Mouse (Mus musculus) hindbrain, embryonic 12.5 days (tissue): Measurements from ENCODE around the gene Itga11. TPM values are rescaled to one million over a fixed set of nuclear protein-coding genes. Genes with fewer than 3 reads are reported as not detected.
A peak's percentile ranks its signal among the peaks of the same experiment; 100 is the strongest.
"Not testable (repeated sequence)": the region's sequence is repeated elsewhere in the genome, so short reads cannot be mapped to it uniquely, and the experiment has no call there.

Experiments used
- ATAC-seq: fragments of 200-750 bp; cut with Nextera tagmentation; 2 replicates; pipeline ENCODE4 v1.8.0; 2017; ENCODE audit warnings: moderate TSS enrichment; ENCODE audit not compliant: low FRiP score
- H3K27ac ChIP-seq: fragments of 300-500 bp; sonication (generic); 2 replicates; pipeline ENCODE4 v1.5.1; 2016; ENCODE audit warnings: mild to moderate bottlenecking
- H3K27me3 ChIP-seq: fragments of 300-500 bp; sonication (generic); 2 replicates; pipeline ENCODE4 v1.6.1; 2016; ENCODE audit warnings: mild to moderate bottlenecking
- H3K36me3 ChIP-seq: fragments of 300-500 bp; sonication (generic); 2 replicates; pipeline ENCODE4 v1.6.1; 2016; ENCODE audit warnings: mild to moderate bottlenecking
- H3K4me1 ChIP-seq: fragments of 300-500 bp; sonication (generic); 2 replicates; pipeline ENCODE4 v1.6.1; 2016
- H3K4me2 ChIP-seq: fragments of 300-500 bp; sonication (generic); replicated peaks from 2 replicates; pipeline ENCODE4 v1.6.1; 2016; ENCODE audit warnings: mild to moderate bottlenecking
- H3K4me3 ChIP-seq: fragments of 300-500 bp; sonication (generic); 2 replicates; pipeline ENCODE4 v1.5.1; 2016; ENCODE audit warnings: mild to moderate bottlenecking
- H3K9ac ChIP-seq: fragments of 300-500 bp; sonication (generic); 2 replicates; pipeline ENCODE4 v1.6.1; 2016; ENCODE audit warnings: mild to moderate bottlenecking, moderate library complexity
- H3K9me3 ChIP-seq: fragments of 300-500 bp; sonication (generic); replicated peaks from 2 replicates; pipeline ENCODE4 v1.6.1; 2016; ENCODE audit warnings: mild to moderate bottlenecking
- WGBS: fragments of 180-500 bp; shearing (Covaris S2); methylation state at CpG from one replicate; pipeline ENCODE4 v1.1.7; 2016; 5-methylcytosine and 5-hydroxymethylcytosine counted together
- polyA plus RNA-seq: library from polyadenylated mRNA; unstranded; fragments of >200 nt; fragmentation: Nextera tagmentation; extraction: Ambion mirVana; gene quantifications from 2 replicates; pipeline ENCODE4 v1.2.1, GENCODE M21; 2016

The Itga11 gene
- polyA plus RNA-seq, 1 experiment from 2014 or later, result 4.6 TPM

- Histone ChIP-seq H3K9me3 (no peaks in the 10 kb centered on the region), H3K27me3 (no peaks in the 10 kb centered on the region), H3K9ac (peak overlapping the region; percentile 95), H3K4me1 (peaks cover 30% of the 10 kb centered on the region), H3K4me3 (peak overlapping the region; percentile 99), H3K4me2 (peak overlapping the region; percentile 72), H3K36me3 (no peaks in the 10 kb centered on the region), H3K27ac (peak overlapping the region; percentile 97)
- WGBS, result 14% methylated on average over 14 of the region's 14 CpGs
- no peak for ATAC-seq
Observed at GRCm38 (mm10) chr9:62812216-62813049, 134.8 kb downstream of the Itga11 start.

- Histone ChIP-seq H3K36me3 (no peaks in the 10 kb centered on the region), H3K9me3 (no peaks in the 10 kb centered on the region), H3K4me3 (no peak overlapping the region), H3K9ac (no peak overlapping the region), H3K27me3 (no peaks in the 10 kb centered on the region), H3K27ac (no peak overlapping the region), H3K4me1 (peaks cover 13% of the 10 kb centered on the region), H3K4me2 (no peak overlapping the region)
- no peak for ATAC-seq
- WGBS, result 92% methylated on average over 2 of the region's 2 CpGs
Observed at GRCm38 (mm10) chr9:62814751-62815150, 137.1 kb downstream of the Itga11 start.

DNA sequence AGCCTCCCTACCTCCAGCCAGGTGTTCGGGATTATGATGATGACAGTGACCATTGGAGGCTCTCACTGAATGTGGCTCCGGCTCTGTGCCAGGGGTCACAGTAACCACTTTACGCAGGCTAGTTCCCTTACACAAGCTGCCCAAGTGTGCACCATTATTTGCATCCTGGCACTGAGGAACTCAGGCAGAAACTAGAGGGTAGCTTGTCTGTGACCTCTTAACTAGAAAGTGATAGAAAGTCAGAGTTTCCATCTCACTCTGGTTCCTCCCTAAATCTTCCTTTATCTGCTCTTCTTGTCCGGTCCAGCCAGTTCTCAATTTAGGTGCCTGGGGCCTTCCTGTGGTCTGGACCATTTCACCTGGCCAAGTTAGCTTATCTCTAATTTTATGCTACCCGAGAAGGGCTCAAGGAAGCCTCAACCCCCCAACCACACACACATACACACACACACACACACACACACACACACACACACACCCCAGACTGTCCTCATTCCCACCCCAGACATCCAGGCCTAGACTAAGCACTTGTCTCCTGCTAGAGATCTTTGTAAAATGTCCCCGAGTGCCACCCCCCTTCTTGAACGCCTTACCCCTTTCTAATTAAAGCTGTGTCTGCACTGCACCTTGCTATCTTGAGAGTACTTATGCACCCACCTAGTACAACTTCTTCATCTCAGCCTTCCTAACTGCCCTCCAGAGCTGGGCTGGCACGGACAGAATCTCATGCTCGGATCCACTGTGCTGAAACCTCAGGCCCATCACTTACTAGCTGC, 138.9 kb downstream of the Itga11 start:
- ATAC-seq, result no peak
- no peaks in the 10 kb centered on the region for H3K36me3 ChIP-seq
- H3K9ac ChIP-seq, result no peak overlapping the region
- H3K4me3 ChIP-seq, result no peak overlapping the region
- 88% methylated on average over 9 of the region's 9 CpGs for WGBS
- H3K9me3 ChIP-seq, result no peaks in the 10 kb centered on the region
- H3K4me2 ChIP-seq, result no peak overlapping the region
- H3K27ac ChIP-seq, result no peak overlapping the region
- peaks cover 8% of the 10 kb centered on the region for H3K4me1 ChIP-seq
- no peaks in the 10 kb centered on the region for H3K27me3 ChIP-seq

DNA sequence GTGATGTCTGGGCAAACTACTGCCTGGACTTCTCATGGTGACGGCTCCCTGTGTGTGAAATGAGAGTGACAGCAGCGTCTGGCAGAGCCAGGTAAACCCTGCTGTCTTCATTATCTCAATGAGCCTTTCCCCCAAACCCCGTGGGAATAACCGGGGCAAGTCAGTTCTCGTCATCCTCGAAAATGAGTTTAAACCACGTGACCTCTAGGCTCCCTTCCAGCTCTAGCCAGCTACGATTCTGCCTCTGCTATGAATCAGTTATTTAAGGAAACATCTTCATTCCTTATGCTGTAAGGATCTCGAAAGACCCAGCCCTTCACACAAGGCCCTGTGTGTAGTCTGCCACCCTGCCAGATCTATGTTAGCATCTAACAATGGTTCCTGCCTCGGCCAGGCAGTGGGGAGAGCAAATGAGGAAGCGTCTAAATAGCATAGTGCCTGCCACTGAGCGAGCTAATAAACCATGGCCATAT, 139.5 kb downstream of the Itga11 start:
- Histone ChIP-seq H3K9ac (no peak overlapping the region), H3K4me1 (peaks cover 6% of the 10 kb centered on the region), H3K4me3 (no peak overlapping the region), H3K27me3 (no peaks in the 10 kb centered on the region), H3K36me3 (no peaks in the 10 kb centered on the region), H3K9me3 (no peaks in the 10 kb centered on the region), H3K4me2 (no peak overlapping the region), H3K27ac (no peak overlapping the region)
- ATAC-seq, result no peak
- 68% methylated on average over 12 of the region's 12 CpGs for WGBS

DNA sequence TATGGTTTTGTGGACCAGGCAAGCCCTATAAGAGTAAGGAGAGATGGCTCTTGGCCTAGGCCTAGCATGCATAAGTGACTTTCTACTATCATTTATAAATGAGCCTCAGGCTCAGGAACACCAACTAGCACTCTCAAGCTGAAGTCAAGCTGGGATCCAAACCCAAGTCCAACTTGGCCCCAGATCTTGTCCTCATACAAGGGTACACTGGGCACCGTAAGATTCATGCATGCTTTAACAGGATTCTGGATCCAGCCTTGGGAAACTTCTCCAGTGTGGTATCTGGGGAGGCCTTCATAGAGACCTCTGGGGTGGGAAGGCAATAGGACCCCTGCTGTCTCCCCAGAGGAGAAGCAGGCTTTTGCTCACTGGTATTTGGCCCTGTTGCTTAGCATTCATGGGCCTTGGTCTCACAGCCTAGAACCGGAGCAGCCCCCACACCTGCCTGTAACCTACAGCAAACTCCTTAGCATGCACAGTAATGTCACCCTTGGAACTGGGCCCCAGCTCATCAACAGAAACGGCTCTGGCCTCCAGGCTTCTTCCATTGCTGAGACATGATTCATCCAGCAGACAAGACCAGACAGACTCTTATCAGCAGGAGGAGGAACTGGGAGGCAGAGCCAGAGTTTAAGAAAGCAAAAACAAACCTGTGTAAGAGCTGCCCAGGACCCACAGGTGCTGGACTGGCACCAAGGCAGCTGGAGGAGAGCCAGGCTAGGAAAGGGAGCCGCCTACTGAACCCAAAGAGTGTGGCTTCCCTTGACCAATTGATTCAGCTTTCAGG, 140.4 kb downstream of the Itga11 start:
- Histone ChIP-seq H3K9ac (no peak overlapping the region), H3K4me3 (no peak overlapping the region), H3K36me3 (no peaks in the 10 kb centered on the region), H3K27me3 (no peaks in the 10 kb centered on the region), H3K27ac (no peak overlapping the region), H3K9me3 (no peaks in the 10 kb centered on the region), H3K4me1 (no peaks in the 10 kb centered on the region), H3K4me2 (no peak overlapping the region)
- 75% methylated on average over 4 of the region's 4 CpGs for WGBS
- ATAC-seq, result no peak

GRCm38 (mm10) chr9:62819494-62819893, 141.9 kb downstream of the Itga11 start:
- Histone ChIP-seq H3K9ac (no peak overlapping the region), H3K36me3 (no peaks in the 10 kb centered on the region), H3K4me2 (no peak overlapping the region), H3K27ac (no peak overlapping the region), H3K9me3 (no peaks in the 10 kb centered on the region), H3K4me1 (no peaks in the 10 kb centered on the region), H3K4me3 (no peak overlapping the region), H3K27me3 (no peaks in the 10 kb centered on the region)
- 92% methylated on average over 3 of the region's 3 CpGs for WGBS
- no peak for ATAC-seq

DNA sequence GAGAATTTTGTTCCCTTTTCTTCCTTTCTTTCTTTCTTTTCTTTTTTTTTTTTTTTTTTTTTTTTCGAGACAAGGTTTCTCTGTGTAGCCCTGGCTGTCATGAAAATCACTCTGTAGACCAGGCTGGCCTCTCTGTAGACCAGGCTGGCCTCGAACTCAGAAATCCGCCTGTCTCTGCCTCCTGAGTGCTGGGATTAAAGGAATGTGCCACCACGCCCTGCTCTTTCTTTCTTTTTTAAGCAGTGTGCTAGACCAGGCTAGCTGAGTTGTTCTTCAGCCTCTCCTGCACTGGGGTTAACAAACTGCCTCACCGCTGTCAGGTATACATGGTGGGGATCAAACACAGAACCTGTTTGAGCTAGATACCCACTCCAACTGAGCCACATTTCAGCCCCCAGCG, 142.3 kb downstream of the Itga11 start:
- not testable (repeated sequence) for H3K27ac ChIP-seq, H3K9ac ChIP-seq, H3K4me1 ChIP-seq, ATAC-seq, H3K9me3 ChIP-seq, H3K27me3 ChIP-seq, H3K36me3 ChIP-seq, H3K4me2 ChIP-seq, H3K4me3 ChIP-seq
- WGBS, result 86% methylated on average over 6 of the region's 6 CpGs

DNA sequence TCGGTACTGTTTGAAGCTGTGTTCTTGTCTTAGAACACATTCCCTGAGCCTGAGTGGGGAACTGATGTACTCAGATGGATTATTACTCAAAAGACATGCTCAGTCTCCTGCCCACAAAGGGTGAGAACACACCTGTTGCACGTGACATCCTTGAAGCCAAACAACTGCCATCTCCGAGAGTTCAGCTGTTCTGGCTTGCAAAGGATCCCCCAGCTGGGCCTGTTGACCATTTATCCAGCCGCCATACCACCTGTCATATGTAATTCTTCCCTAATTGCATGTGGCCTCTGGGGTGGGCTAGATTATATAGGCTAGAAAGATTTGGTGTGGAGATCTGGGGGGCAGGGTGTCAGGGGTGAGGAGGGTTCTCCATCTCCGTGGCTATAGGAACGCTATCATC, 143.2 kb downstream of the Itga11 start:
- no peak overlapping the region for H3K27ac ChIP-seq
- peaks cover 6% of the 10 kb centered on the region for H3K4me1 ChIP-seq
- H3K4me3 ChIP-seq, result no peak overlapping the region
- no peak overlapping the region for H3K4me2 ChIP-seq
- ATAC-seq, result no peak
- no peak overlapping the region for H3K9ac ChIP-seq
- 81% methylated on average over 6 of the region's 6 CpGs for WGBS
- H3K9me3 ChIP-seq, result no peaks in the 10 kb centered on the region
- H3K27me3 ChIP-seq, result no peaks in the 10 kb centered on the region
- H3K36me3 ChIP-seq, result no peaks in the 10 kb centered on the region

- H3K27me3 ChIP-seq, result peaks cover 3% of the 10 kb centered on the region; the same call in 1 of the 2 replicates
- H3K4me2 ChIP-seq, result no peak overlapping the region
- peaks cover 16% of the 10 kb centered on the region for H3K4me1 ChIP-seq
- H3K9ac ChIP-seq, result no peak overlapping the region
- no peak overlapping the region for H3K27ac ChIP-seq
- WGBS, result 98% methylated on average over 7 of the region's 7 CpGs
- no peak overlapping the region for H3K4me3 ChIP-seq
- no peaks in the 10 kb centered on the region for H3K36me3 ChIP-seq
- ATAC-seq, result no peak
- H3K9me3 ChIP-seq, result no peaks in the 10 kb centered on the region
Observed at GRCm38 (mm10) chr9:62821811-62822210, 144.2 kb downstream of the Itga11 start.

- no peaks in the 10 kb centered on the region for H3K9me3 ChIP-seq
- 5% methylated on average over 9 of the region's 9 CpGs for WGBS
- no peak overlapping the region for H3K4me3 ChIP-seq
- peak overlapping the region; percentile 24; the same call in 1 of the 2 replicates for H3K4me2 ChIP-seq
- H3K27me3 ChIP-seq, result peaks cover 3% of the 10 kb centered on the region; the same call in 1 of the 2 replicates
- H3K9ac ChIP-seq, result no peak overlapping the region
- H3K4me1 ChIP-seq, result peaks cover 24% of the 10 kb centered on the region
- no peak for ATAC-seq
- H3K36me3 ChIP-seq, result no peaks in the 10 kb centered on the region
- peak overlapping the region; percentile 68 for H3K27ac ChIP-seq
Observed at GRCm38 (mm10) chr9:62825791-62826393, 148.3 kb downstream of the Itga11 start.

GRCm38 (mm10) chr9:62826456-62826855, 148.8 kb downstream of the Itga11 start:
- Histone ChIP-seq H3K4me1 (peaks cover 24% of the 10 kb centered on the region), H3K36me3 (no peaks in the 10 kb centered on the region), H3K9ac (no peak overlapping the region), H3K4me2 (peak overlapping the region; percentile 24; the same call in 1 of the 2 replicates), H3K27ac (peak overlapping the region; percentile 68), H3K4me3 (no peak overlapping the region), H3K9me3 (no peaks in the 10 kb centered on the region), H3K27me3 (peaks cover 3% of the 10 kb centered on the region; the same call in 1 of the 2 replicates)
- ATAC-seq, result no peak
- 10% methylated on average over 7 of the region's 7 CpGs for WGBS
